Mouse (Mus musculus) testis, adult 2 months (tissue): Measurements from ENCODE around the gene Rpl36a.

Experiments
- CTCF ChIP-seq: fragments of 200-500 bp; IDR thresholded peaks from 2 replicates; pipeline ENCODE4 v1.5.1; 2012; ENCODE audit warnings: low read depth, mild to moderate bottlenecking, inconsistent platforms, low read length, moderate library complexity; ENCODE audit not compliant: control insufficient read depth, insufficient read depth, insufficient replicate concordance
- POLR2A ChIP-seq: fragments of 200-500 bp; IDR thresholded peaks from 2 replicates; pipeline ENCODE4 v1.6.1; 2012; ENCODE audit warnings: low read depth, mild to moderate bottlenecking, inconsistent platforms, low read length, moderate library complexity; ENCODE audit not compliant: control insufficient read depth

GRCm38 (mm10) chrX:134614306-134614705 lies 28.9 kb downstream of the Rpl36a start:
- TF ChIP-seq CTCF = no peak
- TF ChIP-seq POLR2A = no peak
